Mouse (Mus musculus) cerebellum, postnatal 4 days (tissue): ENCODE data around the gene Nfib.

Source experiments
- DNase-seq, 2 experiments: peaks; one replicate each; pipeline ENCODE4 v3.0.0; 2022; ENCODE audit warnings: low spot score in 2 of 2, mixed read lengths in 1 of 2

The Nfib gene

DNA sequence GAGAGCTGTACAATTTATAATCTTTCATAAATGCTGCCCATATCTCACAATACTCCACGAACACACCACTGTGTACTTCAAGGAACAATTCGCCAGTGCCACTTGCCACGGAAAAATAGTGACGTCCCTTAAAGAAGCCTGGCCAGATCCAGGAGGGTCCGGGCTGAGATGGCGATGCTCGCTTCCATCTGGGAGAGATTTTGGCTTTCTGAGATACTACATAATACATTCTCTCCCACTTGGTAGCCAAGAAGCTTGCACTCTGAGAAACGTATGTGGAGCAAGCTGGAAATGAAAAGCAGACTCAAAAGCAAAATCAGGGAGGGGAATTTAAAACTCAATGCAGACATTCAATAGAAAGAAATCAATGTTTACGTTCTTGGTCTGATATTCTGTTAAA lies 313.1 kb downstream of the Nfib start:
- no peak for DNase-seq

DNA sequence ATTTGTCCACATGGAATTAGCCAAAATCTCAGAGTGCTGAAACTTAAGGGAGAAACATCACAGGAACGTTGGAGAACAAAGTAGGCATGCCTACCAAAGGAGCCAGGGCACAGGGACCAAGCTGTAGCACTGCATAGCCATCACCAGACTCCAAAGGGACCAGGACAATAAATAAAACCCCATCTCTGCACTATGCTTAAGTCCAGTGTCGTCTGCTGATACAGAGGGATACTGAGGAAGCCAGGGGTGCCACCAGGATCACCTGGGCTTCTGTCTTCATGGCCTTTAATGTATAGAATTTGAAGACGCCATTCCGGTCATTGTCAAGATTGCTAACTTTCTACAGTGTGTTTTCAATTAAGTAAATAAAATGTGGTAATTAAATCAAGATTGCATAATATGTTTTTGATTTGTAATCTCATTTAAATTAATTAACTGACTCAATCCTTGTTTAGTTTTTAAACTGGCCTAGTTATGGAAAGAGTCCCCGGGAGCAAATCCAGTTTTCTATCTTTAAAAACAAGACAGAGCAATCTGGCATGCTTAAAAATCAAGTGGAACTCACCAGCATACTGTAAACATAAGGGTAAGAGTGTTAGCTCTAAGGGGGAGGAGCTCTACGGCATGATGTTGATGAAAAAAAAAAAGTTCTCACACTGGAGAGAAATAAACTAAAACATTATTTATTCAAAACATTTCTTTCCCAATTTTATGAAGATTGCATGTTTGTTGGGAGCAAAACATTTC lies 313.7 kb downstream of the Nfib start:
- no peak for DNase-seq

DNA sequence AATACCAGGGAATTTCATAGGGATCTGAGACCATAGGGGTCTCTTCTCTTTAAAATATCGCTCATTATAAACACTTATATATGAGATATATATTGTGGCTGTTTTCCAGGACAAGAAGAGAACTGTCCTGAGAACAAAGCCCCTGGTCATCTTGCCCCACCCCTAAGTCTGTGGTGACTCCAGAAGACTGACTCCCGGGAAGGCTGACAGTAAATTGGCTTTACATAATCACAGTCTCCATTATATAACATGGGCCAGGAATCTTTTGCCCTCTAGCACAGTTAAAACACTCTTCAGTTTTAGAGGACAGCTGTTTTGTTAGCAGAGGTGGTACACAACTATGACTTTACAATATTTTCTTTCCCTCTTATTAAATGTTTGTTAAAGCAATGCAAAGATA lies 315.0 kb downstream of the Nfib start:
- DNase-seq = no peak

DNA sequence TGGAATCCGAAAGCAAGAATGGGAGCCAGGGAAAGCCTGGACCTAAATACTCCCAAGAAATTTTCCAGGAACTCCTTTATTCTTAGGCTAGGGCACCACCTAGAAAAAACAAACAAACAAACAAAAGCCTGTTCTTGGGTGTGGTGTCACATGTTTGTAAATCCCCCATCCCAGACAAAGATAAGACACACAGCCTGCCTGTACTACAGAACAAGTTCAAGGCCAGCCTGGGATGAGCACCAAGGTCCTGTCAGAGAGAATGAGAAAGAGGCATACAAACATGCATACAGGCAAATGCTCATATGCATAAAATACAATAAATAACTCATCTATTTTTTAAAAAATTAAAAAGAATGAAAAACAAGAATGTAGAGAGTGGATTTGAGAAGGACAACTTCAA lies 315.7 kb downstream of the Nfib start:
- no peak for DNase-seq

DNA sequence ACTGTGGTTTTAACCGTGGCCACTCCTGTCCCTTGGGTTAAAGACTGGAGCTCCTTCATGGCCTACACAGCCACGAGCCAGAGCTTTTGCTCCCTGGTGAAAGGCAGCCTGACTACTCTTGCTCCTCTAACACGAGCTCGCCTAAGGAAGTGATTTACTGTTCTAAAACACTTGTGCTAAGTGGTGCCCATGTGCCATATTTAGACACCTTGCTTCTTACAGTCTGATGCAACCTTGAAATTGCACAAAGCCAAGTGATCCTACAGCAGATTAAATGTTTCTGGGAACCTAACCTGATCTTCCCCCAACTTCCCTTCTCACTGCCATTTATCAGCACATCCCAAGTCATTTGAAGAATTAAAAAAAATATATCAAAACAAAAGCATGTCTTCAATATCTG lies 317.9 kb downstream of the Nfib start:
- no peak for DNase-seq

DNA sequence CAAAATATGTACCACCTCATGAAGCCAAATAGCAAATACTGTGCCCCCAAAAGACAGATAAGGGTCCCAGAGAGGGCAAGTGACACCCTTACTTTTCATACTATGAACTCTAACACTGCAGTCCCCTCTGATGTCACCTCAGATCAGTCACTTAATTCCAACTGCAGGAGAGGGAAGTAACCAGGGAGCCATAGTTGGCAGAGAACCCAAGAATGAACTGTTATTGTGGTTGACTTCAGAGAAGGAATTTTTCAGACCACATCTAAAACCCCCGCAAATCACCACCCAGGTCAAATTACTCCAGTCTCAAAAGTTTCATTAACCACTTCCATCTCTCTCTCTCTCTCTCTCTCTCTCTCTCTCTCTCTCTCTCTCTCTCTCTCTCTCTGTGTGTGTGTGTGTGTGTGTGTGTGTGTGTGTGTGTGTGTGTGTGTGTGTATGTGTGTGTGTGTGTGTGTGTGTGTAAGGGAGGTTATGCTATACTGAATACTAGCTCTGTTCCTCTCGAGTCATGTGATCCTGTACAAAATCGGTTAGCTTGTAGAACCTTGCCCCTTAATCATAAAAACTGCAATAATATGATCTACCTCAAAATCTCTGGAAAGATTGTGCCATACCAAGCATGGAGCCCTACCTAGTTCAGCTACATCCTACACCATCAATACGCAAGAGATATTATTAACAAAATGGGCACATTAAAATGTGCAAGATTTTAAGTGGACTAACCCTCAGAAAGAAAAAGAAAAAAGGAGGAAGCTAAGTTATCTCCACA lies 319.1 kb downstream of the Nfib start:
- DNase-seq = no peak

DNA sequence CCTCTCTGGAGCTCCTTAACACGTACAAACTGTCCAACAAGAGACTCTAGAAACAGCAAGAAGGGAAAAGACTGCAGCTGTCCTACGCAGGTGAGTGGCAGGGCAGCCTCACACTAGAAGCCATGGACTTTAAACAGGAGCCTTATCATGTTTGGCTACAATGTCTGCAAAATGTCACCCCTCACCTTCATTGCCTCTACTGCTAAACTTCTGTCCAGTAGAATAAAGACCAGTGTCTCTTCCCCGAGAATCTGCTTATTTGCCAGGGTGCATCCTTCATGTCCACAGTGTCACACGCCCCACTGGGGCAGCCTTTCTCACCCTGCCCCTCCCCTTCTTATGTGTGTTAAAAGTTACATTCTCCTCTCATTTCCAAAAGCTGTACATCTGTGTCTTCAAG lies 319.9 kb downstream of the Nfib start:
- DNase-seq = no peak

DNA sequence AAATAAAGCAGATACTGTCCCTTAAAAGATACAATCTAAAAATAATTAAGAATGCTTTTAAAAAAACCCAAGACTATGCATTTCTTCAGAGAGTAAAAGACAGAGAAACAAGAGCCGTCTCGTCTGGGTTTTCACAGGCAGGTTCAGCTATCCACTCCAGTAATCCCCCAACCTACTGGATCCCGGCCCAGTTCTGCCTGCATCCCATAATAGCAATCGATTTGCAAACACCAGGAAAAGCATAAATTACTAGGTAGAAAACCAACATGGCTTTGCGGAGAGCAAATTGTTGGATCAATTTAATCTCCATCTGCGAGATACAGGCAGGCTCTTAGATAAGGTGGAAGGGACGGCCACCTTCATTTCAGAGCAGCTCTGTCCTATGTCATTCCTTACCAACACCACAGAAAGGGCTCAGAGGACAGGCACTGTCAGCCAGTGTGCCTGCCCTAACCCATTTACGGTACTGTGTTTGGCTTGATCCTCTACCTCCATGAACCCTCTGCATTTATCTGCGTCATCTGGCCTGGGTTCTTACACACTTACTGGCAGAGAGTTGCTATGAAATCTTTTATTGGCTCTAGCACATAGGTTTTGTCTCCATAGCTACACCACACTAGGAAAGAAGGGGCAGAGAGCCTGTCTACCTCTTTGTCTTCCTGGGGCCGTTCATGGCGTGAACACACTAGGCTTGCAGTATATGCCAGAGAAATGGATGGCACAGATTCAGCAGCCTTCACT lies 321.4 kb downstream of the Nfib start:
- DNase-seq = no peak

DNA sequence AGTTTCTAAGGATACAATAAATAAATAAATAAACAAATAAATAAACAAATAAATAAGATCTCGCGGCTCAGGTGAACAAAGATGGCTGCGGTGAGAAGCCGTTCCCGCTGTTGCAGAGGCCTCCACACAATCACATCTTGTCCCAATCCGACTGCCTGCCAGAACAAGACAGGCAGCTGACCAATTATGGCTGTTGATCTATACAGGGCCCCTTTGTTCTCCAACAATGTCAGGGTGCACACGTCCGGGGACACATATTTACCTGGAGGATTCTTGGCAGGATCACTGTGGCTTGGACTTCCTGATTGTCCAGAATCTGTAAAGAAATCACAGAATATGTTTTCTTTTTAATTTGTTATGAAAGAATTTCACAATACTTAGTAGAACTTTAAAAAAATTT lies 322.2 kb downstream of the Nfib start:
- no peak for DNase-seq

DNA sequence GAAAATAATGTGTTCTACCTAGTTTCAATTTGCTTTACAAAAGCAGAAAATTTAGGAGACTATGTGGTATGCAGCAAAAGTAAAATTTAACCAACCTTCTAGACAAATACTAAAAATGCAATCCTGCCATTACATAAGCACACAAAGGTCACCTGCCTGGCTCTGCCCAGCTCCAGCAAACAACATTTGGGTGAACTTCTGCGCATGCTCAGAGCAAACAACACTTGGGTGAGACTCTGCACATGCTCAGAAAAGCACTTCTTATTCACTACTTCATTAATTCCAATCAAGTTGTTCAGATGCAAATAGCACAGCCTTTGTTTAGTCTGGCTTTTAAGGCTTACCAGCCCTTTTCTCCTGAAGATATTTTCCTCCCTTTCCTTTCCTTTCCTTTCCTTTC lies 323.8 kb downstream of the Nfib start:
- DNase-seq = no peak

DNA sequence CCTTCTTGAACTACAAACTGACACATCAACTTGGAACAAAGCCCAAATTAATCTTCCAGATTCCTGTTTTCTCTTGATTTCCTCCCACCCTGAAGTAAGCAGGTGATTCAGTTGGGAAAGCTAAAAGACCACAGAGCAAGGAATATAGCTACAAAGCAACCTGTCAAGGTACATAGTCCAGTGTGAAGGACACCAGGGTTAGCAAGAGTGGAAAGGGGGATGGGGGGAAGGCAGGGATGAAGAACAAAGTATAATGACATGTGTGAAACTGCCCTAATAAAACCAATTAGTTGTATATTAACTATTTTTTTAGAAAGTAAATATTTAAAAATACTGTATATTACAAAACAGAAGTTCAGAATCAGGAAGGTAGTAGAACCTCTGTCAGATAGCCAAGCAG lies 325.0 kb downstream of the Nfib start:
- no peak for DNase-seq

DNA sequence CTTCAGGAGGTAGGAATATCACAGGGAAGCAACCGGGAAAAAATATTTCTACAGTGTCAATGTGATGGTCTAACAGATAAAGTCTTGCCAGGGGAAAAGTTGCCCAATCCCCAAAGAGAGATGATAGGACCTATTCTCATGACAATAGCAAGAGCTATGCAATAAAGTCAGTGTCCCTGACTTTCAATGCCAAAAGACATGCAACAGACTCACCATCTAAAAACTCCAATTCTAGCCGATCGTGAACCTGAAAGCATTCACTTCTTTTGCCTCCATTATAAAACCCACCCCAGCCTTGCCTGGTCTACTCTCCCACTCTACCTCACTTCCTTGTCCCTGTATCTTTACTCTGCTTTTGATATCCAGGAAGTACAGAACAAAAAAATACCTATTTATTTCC lies 327.5 kb downstream of the Nfib start:
- DNase-seq = no peak

DNA sequence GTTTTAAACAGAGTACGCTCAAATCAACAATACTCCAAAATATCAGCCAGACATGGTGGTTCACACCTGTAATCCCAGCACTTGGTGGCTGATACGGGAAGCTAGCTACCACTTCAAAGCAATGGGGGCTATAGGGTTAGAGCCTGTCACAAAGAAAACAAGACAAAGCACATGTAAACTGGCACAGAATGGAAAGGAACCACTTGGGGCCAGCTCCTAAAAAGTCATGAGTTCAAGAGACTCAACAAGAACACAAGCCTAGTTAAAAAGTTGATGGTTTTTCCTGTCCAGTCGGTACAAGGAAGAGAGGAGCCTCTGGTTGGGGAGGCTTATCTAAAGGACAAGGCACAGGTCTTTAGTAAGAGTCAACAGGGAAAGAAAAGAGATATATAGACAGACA lies 327.9 kb downstream of the Nfib start:
- DNase-seq = no peak

DNA sequence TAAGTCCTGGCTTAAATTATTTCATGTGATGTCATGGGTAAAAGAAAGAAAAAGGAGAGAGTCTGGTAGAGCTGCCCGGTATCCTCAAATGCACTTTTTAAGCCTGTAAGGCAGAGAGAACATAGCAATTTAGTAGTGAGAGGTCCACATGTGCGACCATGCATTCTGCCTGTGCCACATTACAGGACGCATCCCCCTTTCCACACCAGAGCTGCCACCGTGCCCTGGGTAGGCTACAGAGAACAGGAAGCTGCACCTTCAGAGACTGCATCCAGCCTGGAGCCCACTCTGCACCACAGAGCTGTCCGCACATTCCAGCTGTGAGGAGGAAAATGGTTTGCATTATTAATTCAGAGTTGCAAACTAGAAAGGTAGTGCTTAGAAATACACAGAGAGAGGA lies 331.0 kb downstream of the Nfib start:
- DNase-seq = no peak

DNA sequence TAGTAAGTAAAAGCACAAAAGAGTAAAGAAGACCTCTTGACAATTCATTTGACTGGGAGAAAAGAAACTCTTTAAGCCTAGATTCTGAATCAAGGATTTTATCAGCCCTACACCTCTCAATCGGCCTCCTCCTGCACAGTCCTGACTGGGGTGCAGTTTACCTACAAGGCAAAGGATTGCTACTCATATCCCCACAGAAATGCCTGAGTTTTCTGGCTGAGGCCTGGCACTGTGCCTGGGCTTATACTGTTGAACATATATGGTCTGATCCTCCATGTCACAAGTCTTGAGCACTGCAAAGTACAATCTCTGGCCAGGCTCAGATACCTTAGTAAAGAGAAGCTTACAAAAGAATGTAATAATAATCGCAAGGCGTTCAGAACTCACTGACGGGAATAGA lies 333.3 kb downstream of the Nfib start:
- no peak for DNase-seq

DNA sequence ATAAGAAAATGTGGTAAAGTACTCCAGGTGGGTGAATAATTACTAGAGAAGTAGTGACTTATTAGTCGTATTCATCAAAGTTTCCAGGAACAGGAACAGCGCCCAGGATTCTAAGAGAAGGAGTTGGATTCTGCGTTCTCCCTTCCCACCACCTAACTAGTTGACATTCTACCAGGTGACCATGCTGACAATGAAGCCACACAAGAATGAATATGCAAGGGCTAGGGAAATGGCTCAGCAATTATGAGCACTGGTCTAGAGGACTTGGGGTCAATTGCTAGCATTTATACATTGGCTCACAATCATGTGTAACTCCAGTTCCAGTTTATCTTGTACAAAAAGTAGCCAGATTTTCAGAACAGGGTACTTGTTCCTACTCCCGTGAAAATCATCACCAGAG lies 334.1 kb downstream of the Nfib start:
- DNase-seq = no peak

DNA sequence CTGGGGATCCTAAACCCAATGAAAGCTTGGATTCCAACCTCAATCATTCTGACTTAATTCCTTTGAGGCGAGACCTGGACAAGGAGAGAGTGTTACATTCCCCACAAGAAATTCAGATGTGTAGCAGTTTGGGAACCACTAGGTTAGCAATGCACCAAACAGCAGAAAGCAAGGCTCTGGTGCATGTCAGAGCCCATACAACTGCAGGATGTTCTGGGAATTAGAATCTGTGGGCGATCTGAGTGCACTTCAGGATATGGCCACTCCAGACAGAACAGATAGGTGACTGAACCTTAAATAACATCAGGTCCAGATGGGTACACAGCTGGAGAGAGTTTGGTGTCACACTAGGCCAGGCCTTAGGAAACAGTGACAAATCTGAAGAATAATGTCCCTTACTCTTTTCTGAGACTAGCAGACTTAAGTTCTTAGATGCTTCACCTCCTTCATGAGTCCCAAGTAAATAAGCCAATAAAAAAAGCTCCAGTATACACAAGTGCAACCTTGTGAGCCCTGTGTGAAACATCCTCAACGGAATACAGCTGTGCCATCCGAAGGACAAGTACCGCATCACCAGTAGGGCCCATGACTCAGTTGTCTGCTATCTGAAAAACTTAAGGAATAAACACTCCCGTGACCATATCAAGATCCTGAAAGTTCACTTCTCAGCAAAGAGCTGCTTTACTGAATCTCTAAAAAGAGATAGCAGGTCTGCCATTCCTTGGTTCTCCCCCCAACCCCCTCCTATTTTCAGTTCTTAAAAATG lies 336.4 kb downstream of the Nfib start:
- no peak for DNase-seq

DNA sequence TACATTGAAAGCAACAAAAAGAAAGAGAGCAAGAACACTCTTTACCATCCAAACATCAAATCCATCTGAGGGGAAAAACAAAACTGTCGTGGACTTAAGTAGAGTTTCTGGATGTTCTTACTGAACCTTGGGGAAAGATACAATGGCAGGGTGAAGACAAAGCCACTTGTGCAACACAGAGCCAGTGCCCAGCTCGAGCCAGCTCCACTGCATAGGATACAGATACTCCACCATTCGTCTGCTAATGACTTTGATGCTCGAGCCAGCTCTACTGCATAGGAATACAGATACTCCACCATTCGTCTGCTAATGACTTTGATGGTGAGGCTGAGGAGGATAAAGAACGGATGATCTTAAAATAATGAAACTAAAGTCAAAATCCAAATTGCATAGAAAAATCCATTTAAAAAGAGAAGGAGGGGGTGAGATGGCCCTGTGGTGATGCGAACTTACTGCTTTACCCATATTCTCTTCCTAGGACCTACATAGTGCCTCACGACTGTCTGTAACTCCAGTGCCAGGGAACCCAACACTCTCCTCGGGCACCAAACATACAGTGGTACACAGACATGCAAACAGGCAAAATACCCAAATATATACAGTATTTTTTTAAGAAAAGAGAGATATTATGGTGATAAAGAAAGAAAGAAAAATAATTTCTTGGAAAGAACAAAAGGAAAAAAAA lies 337.3 kb downstream of the Nfib start:
- no peak for DNase-seq

DNA sequence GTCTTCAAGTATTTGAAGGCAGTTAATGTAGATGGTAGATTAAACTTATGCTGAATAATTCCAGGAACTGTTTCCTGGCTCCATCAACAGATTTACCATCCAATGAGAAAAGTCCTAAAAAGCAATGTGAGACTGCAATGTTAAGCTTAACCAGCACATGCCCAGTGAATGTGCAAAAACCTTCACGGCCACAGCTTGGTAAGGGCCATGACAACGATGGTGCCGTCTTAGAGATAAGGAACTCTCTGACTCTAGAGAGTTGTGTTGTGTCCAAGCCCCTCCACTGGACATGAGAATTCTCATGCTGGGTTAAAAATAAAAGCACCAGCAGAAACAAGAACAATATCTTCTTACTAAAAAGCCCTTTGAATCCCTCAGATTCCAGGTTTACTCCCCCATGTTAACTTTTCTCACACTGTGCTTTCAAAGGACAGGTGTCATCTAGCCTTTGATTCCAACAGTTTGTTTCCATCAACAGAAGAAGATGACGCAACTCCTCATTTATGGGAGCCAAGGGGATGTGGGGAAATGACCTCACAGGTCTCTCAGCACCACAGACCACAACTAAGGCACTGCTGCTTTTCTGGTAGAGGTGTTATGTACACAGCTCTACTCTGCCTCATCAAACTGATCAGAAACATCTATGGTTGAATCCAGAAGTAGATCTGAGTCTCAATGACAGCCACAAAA lies 340.7 kb downstream of the Nfib start:
- no peak for DNase-seq

DNA sequence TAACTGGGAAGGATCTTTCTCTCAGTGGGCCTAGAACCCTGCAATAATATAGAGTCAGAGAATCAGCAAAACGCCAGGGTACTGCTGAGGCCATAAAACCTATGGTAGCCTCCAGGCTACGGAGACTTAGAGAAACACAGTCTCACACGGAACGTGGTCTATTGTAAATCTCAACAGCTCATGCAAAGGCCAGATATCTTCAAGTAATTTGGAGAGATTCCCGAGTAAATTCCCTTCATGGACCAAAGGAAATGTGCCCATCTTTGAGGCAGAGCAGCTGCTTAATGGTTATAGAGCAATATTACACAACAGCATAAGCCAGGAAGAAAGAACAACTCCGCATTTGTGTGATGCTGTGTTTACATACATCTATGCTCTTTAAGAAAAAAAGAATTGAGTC lies 341.6 kb downstream of the Nfib start:
- DNase-seq = no peak

DNA sequence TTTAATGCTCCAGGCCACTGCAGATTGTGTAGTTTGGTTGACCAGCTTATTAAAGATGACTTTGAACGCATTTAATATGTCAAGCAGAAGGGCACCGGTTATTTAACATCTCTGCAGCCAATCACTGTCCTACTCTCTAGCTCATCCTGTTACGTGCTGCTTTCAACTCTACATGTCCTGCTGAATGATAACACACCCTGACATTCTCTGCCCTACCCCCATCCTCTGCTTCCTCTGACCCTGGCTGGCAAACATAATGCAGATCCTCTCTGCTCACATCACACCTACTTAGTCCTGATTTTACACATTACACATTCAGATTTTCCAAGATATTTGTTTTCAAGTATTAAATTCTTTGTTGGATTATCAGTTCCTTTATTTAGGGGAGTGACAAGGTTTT lies 343.3 kb downstream of the Nfib start:
- DNase-seq = no peak
